Mouse (Mus musculus) retina, adult 2 months (tissue): ENCODE results near the gene Gm11146.

Experiments used
- DNase-seq: peaks from one replicate; pipeline ENCODE4 v3.0.0-alpha.2; 2012; ENCODE audit warnings: low read depth, low spot score

Gene Gm11146

DNA sequence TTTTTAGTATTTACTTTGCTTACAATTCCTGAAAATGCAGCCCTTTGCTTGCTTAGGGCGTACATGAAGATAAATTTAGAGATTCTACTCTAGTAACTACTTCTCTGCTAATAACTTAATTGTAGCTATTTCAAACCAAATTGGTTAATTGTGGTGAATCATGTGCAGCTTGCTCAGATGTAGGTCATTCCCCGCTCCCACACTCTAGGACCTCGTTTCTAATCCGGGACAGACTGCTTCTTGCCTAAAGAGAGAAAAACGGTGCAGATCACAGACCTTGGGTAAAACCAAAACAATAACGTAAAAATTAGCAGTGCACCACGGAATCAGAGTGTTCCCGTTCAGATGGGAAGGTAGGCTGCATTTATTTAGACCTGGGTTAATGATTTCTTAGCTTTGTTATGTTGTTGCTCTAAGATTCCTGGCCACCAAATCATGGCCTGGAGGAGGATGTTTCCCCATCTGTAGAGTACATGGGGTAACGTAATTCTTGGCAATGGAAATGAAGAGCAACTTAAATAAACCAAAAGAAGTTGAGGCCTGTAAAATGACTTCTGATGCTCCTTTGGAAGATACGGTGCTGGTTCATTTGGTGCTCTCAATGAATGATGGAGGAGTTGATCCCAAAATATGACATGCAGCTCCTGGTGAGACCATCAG is 45.3 kb downstream of the Gm11146 start:
- DNase-seq: no peak

DNA sequence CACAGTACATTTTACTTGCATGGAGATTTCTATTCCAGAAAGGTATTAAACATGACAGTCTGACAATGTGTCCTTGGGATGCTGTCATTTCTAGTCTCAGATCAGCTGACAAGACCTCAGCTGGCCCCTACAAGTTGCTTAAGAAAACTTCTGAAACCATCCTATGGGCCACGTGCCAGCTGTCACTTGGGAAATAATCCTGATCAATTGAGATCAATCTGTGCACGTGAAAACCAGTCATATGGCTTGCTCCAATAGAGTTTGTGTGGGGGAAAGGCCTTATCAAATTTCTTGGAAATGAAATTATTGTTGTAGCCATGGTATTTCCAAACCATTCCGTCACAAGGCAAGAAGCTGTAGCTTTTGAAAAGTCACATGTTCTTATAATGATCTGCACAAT is 50.8 kb downstream of the Gm11146 start:
- no peak for DNase-seq
